Mouse (Mus musculus) midbrain, embryonic 10.5 days (tissue): ENCODE measurements at regions not wholly inside any gene's neighbourhood (a gene's known extent, or its start where the extent isn't known, plus 50 kb on each side); places are given as distances from the start of the nearest gene placed in this dataset.

Source experiments
- DNase-seq: peaks from one replicate; pipeline ENCODE4 v3.0.0-alpha.2; 2017; ENCODE audit warnings: low spot score
- H3K27ac ChIP-seq: fragments of 300-500 bp; sonication (generic); replicated peaks from 2 replicates; pipeline ENCODE4 v1.5.1; 2016; ENCODE audit warnings: mild to moderate bottlenecking
- H3K27me3 ChIP-seq: fragments of 300-500 bp; sonication (generic); 2 replicates; pipeline ENCODE4 v1.6.1; 2016; ENCODE audit warnings: low read depth, mild to moderate bottlenecking; ENCODE audit not compliant: poor library complexity, severe bottlenecking
- H3K36me3 ChIP-seq: fragments of 300-500 bp; sonication (generic); 2 replicates; pipeline ENCODE4 v1.6.1; 2016; ENCODE audit warnings: mild to moderate bottlenecking, moderate library complexity
- H3K4me1 ChIP-seq: fragments of 300-500 bp; sonication (generic); 2 replicates; pipeline ENCODE4 v1.6.1; 2016
- H3K4me3 ChIP-seq: fragments of 300-500 bp; sonication (generic); 2 replicates; pipeline ENCODE4 v1.5.1; 2016; ENCODE audit warnings: mild to moderate bottlenecking, moderate library complexity
- H3K9me3 ChIP-seq: fragments of 300-500 bp; sonication (generic); replicated peaks from 2 replicates; pipeline ENCODE4 v1.6.1; 2016; ENCODE audit warnings: mild to moderate bottlenecking
- WGBS: fragments of 180-500 bp; shearing (Covaris S2); methylation state at CpG from one replicate; pipeline ENCODE4 v1.1.7; 2016; 5-methylcytosine and 5-hydroxymethylcytosine counted together

GRCm38 (mm10) chr1:190446676-190447075, 276.2 kb upstream of the Prox1 start:
- DNase-seq = no peak

GRCm38 (mm10) chr1:190444366-190444765, 273.9 kb upstream of the Prox1 start:
- no peaks in the 10 kb centered on the region for H3K9me3 ChIP-seq
- H3K36me3 ChIP-seq = no peaks in the 10 kb centered on the region
- no peak overlapping the region for H3K4me3 ChIP-seq
- H3K4me1 ChIP-seq = peaks cover 12% of the 10 kb centered on the region
- H3K27me3 ChIP-seq = peaks cover 72% of the 10 kb centered on the region
- no peak overlapping the region for H3K27ac ChIP-seq
- no peak for DNase-seq
- WGBS = 63% methylated on average over 9 of the region's 9 CpGs

More at GRCm38 (mm10) chr1:190446676-190447075, 276.2 kb upstream of the Prox1 start:
- WGBS = 91% methylated on average over 5 of the region's 5 CpGs
- Histone ChIP-seq H3K27me3 (peaks cover 89% of the 10 kb centered on the region), H3K9me3 (no peaks in the 10 kb centered on the region), H3K4me3 (no peak overlapping the region), H3K4me1 (peaks cover 14% of the 10 kb centered on the region), H3K36me3 (no peaks in the 10 kb centered on the region), H3K27ac (no peak overlapping the region)

GRCm38 (mm10) chr1:190443234-190443633, 272.7 kb upstream of the Prox1 start:
- Histone ChIP-seq H3K36me3 (no peaks in the 10 kb centered on the region), H3K4me3 (no peak overlapping the region), H3K4me1 (peaks cover 9% of the 10 kb centered on the region), H3K27ac (no peak overlapping the region), H3K9me3 (no peaks in the 10 kb centered on the region), H3K27me3 (peaks cover 66% of the 10 kb centered on the region)
- 88% methylated on average over 3 of the region's 3 CpGs for WGBS
- DNase-seq = no peak

GRCm38 (mm10) chr1:190442166-190442565, 271.7 kb upstream of the Prox1 start:
- Histone ChIP-seq H3K27ac (no peak overlapping the region), H3K9me3 (no peaks in the 10 kb centered on the region), H3K27me3 (peaks cover 64% of the 10 kb centered on the region), H3K4me1 (peaks cover 12% of the 10 kb centered on the region), H3K4me3 (no peak overlapping the region), H3K36me3 (no peaks in the 10 kb centered on the region)
- 79% methylated on average over 4 of the region's 4 CpGs for WGBS
- DNase-seq = no peak

GRCm38 (mm10) chr1:190438789-190439188, 268.3 kb upstream of the Prox1 start:
- WGBS = 92% methylated on average over 2 of the region's 2 CpGs
- no peaks in the 10 kb centered on the region for H3K36me3 ChIP-seq

GRCm38 (mm10) chr1:190422874-190423273, 252.4 kb upstream of the Prox1 start:
- DNase-seq = no peak
- H3K9me3 ChIP-seq = no peaks in the 10 kb centered on the region; the same call in 1 of the 2 replicates
- no peak overlapping the region for H3K4me3 ChIP-seq
- H3K27me3 ChIP-seq = peaks cover 8% of the 10 kb centered on the region; the same call in 1 of the 2 replicates
- 91% methylated on average over 9 of the region's 9 CpGs for WGBS
- H3K36me3 ChIP-seq = no peaks in the 10 kb centered on the region
- no peaks in the 10 kb centered on the region for H3K4me1 ChIP-seq
- no peak overlapping the region for H3K27ac ChIP-seq

More at GRCm38 (mm10) chr1:190438789-190439188, 268.3 kb upstream of the Prox1 start:
- Histone ChIP-seq H3K27ac (no peak overlapping the region), H3K9me3 (no peaks in the 10 kb centered on the region), H3K4me1 (peaks cover 8% of the 10 kb centered on the region; the same call in 1 of the 2 replicates), H3K27me3 (peaks cover 34% of the 10 kb centered on the region; the same call in 1 of the 2 replicates), H3K4me3 (no peak overlapping the region)
- no peak for DNase-seq

- H3K36me3 ChIP-seq = no peaks in the 10 kb centered on the region
- H3K9me3 ChIP-seq = no peaks in the 10 kb centered on the region; the same call in 1 of the 2 replicates
- H3K4me3 ChIP-seq = no peak overlapping the region
- no peak for DNase-seq
- no peak overlapping the region for H3K27ac ChIP-seq
- WGBS = 95% methylated on average over 13 of the region's 13 CpGs
- H3K4me1 ChIP-seq = peaks cover 8% of the 10 kb centered on the region
- H3K27me3 ChIP-seq = peaks cover 10% of the 10 kb centered on the region; the same call in 1 of the 2 replicates
These were observed 249.2 kb upstream of the Prox1 start for GRCm38 (mm10) chr1:190419709-190420108.

GRCm38 (mm10) chr1:190417326-190417725, 246.8 kb upstream of the Prox1 start:
- peaks cover 10% of the 10 kb centered on the region; the same call in 1 of the 2 replicates for H3K27me3 ChIP-seq
- DNase-seq = no peak

GRCm38 (mm10) chr1:190411756-190412155, 241.2 kb upstream of the Prox1 start:
- H3K27ac ChIP-seq = no peak overlapping the region
- no peaks in the 10 kb centered on the region for H3K9me3 ChIP-seq
- peaks cover 12% of the 10 kb centered on the region; the same call in 1 of the 2 replicates for H3K4me1 ChIP-seq
- H3K36me3 ChIP-seq = no peaks in the 10 kb centered on the region
- H3K4me3 ChIP-seq = no peak overlapping the region
- no peaks in the 10 kb centered on the region for H3K27me3 ChIP-seq
- WGBS = 91% methylated on average over 5 of the region's 5 CpGs
- DNase-seq = no peak

More at GRCm38 (mm10) chr1:190417326-190417725, 246.8 kb upstream of the Prox1 start:
- Histone ChIP-seq H3K27ac (no peak overlapping the region), H3K4me1 (peaks cover 11% of the 10 kb centered on the region), H3K9me3 (no peaks in the 10 kb centered on the region), H3K36me3 (no peaks in the 10 kb centered on the region), H3K4me3 (no peak overlapping the region)
- WGBS = 33% methylated on average over 11 of the region's 11 CpGs

- WGBS = 75% methylated on average over 12 of the region's 12 CpGs
- Histone ChIP-seq H3K9me3 (no peaks in the 10 kb centered on the region), H3K27ac (peak overlapping the region; percentile 28), H3K27me3 (peaks cover 9% of the 10 kb centered on the region), H3K36me3 (no peaks in the 10 kb centered on the region), H3K4me3 (no peak overlapping the region), H3K4me1 (peaks cover 12% of the 10 kb centered on the region)
- no peak for DNase-seq
These were observed 232.8 kb upstream of the Prox1 start for GRCm38 (mm10) chr1:190403335-190403734.

- Histone ChIP-seq H3K4me1 (peaks cover 5% of the 10 kb centered on the region), H3K27ac (no peak overlapping the region), H3K9me3 (no peaks in the 10 kb centered on the region), H3K27me3 (peaks cover 6% of the 10 kb centered on the region), H3K4me3 (no peak overlapping the region), H3K36me3 (no peaks in the 10 kb centered on the region)
- no peak for DNase-seq
- 59% methylated on average over 6 of the region's 6 CpGs for WGBS
These were observed 227.8 kb upstream of the Prox1 start for GRCm38 (mm10) chr1:190398308-190398707.

- H3K4me3 ChIP-seq = no peak overlapping the region
- peaks cover 6% of the 10 kb centered on the region for H3K27me3 ChIP-seq
- peaks cover 3% of the 10 kb centered on the region; the same call in 1 of the 2 replicates for H3K4me1 ChIP-seq
- no peaks in the 10 kb centered on the region for H3K36me3 ChIP-seq
- no peaks in the 10 kb centered on the region for H3K9me3 ChIP-seq
- H3K27ac ChIP-seq = no peak overlapping the region
- 81% methylated on average over 2 of the region's 2 CpGs for WGBS
- no peak for DNase-seq
These were observed 227.3 kb upstream of the Prox1 start for GRCm38 (mm10) chr1:190397811-190398210.

GRCm38 (mm10) chr1:190393061-190393460, 222.5 kb upstream of the Prox1 start:
- no peaks in the 10 kb centered on the region for H3K4me1 ChIP-seq
- 87% methylated on average over 6 of the region's 6 CpGs for WGBS
- DNase-seq = no peak

More at GRCm38 (mm10) chr1:190393061-190393460, 222.5 kb upstream of the Prox1 start:
- Histone ChIP-seq H3K36me3 (no peaks in the 10 kb centered on the region), H3K9me3 (no peaks in the 10 kb centered on the region), H3K27ac (no peak overlapping the region), H3K27me3 (peaks cover 10% of the 10 kb centered on the region; the same call in 1 of the 2 replicates), H3K4me3 (no peak overlapping the region)
